Mouse (Mus musculus): ENCODE measurements around the gene Erf. TPM values are rescaled to one million over a fixed set of nuclear protein-coding genes. Genes with fewer than 3 reads are reported as not detected.

Gene Erf
- 5.6 and 8.0 TPM in 2 replicates for polyA plus RNA-seq (2015; fragmentation: Nextera tagmentation; extraction: Ambion mirVana)

DNA sequence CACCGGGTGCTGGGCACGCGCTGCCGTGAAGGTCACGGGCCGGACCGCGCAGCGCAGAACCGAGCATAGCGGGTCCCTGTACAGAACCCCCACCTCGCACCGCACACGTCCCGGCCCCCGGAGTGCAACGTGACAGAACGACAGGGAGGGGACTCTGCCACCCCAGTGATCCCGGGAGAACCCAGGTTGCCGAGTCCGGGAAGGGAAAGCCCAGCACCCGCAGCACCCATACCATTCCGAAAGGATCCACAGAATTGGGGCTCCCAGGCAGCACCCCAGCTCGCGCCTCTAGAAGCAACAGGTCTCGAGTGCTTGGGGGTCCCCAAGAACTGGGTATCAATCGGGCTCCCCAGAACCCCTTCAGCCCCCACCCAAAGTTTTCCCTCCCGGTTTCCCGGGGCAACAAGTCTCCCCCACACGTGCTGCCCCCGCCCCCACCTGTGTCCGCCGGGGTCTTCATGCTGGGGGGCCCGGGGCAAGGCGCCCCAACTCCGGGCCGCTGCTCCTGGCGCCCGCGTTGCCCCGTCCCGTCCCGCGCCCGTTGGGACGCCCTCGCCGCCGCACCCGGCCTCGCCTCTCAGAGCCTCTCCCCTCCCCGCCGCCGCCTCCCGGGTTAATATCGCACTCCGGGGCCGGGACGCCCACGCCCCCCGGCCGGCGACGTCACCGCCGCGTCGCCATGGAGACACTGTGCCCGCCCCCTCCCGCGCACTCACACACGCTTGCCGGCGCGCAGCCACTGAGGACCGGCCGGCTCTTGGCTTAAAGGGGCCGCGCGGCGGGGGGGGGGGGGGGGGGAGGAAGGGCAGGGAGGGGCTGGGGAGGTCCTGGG, at the start of gene Erf:
TSS of gene Erf (minus strand) at position 621 of the 832 bp plus-strand sequence.

DNA sequence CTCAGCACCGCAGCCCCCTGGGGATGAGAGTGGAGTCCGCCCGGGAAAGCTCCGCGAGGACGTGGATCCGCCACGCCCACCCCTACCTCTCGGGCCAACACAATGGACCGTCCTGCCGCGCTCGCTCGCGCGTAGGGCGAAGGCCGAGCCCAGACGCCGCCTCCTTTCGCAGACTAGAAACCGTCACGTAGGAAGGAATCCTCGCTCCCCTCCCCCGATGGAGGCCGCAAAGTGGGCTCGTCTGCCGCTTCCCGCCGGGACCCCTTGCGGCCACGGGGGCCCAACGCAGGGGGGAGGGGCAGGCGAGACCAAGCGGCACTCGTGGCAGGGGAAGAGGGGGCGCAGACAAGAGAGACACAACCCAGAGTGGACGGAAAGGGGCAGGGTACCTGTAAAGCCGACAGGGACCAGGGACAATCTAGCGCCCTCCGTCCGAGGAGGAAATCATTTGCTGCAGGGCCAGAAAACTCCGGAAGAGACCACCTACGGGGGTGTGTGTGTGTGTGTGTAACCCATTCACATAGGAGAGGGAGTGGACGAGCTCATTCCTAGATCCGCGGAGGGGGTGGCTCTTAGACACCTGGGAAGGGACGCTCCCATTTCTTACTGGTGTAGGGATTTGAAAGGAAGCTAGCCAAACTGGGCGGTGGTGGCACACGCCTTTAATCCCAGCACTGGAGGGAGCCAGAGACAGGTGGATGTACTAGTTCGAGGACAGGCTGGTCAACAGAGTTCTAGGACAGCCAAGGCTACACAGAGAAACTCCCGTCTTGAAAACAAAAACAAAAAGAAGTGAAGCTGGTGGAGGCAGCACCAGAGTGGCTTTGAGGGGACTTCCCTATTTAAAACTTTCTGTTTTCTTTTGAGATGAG, 47.1 kb upstream of the Erf start, which contains the start of gene Pafah1b3:
TSS of gene Pafah1b3 (minus strand) at position 533 of the 872 bp plus-strand sequence.

DNA sequence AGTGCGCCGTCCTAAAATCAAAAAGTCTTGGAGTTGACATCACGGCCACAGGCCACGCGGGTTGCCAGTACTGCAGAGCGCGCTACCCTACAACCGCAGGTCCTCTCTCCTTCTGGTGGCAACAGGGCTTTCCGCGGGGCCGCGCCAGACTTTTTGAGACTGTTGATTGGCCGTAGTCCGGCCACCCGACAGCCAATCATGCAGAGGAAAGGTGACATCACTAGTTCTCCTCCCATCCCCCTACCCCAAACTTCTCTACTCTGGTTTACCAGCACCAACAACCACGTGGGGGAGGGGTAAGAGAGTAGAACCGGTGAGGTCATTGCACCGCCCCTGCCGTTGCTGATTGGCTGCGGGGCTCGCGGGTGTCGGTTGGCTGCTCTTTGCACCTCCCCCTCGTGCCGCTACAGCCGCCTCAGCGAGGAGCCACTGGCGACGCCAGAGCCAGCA, 16.8 kb upstream of the Erf start, which contains the start of gene Cic:
TSS of gene Cic (plus strand) at position 404 of the 450 bp plus-strand sequence.

DNA sequence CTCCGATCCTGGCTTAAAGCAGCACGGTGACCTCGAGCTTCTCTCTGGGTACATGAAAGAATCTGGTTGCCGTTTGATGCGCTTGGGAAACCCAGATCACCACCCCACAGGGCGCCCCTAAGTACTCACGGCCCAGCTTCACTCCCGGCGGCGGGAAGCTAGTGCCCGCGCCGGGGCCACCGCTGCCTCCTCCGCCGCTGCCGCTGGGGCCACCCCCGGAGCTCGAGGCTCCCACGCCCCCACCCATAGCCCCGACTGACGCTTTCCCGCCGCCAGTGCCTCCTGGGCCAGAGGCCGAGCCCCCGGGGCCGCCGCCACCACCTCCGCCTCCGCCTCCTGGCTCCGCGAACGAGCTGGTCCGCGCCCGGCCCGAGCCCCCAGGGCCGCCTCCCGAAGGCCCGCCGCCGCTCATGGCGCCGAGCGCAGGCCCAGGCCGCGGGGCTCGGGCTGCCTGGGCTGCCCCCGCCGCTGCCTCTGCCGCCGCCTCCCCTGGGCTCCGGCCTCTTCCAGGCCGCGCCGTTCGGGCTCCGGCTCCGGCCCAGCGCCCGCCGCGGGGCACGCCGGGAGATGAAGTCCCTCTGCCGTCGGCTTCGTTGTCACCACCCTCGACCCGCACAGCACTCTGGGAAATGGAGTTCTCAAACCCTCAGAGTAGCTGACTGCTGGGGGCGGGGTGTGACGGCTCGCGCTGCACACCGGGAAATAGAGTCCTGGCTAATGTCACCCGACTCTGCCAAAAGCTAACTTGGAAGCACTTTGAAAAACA, 13.1 kb downstream of the Erf start, which contains the start of gene Gsk3a:
TSS of gene Gsk3a (minus strand) at position 603 of the 766 bp plus-strand sequence.

DNA sequence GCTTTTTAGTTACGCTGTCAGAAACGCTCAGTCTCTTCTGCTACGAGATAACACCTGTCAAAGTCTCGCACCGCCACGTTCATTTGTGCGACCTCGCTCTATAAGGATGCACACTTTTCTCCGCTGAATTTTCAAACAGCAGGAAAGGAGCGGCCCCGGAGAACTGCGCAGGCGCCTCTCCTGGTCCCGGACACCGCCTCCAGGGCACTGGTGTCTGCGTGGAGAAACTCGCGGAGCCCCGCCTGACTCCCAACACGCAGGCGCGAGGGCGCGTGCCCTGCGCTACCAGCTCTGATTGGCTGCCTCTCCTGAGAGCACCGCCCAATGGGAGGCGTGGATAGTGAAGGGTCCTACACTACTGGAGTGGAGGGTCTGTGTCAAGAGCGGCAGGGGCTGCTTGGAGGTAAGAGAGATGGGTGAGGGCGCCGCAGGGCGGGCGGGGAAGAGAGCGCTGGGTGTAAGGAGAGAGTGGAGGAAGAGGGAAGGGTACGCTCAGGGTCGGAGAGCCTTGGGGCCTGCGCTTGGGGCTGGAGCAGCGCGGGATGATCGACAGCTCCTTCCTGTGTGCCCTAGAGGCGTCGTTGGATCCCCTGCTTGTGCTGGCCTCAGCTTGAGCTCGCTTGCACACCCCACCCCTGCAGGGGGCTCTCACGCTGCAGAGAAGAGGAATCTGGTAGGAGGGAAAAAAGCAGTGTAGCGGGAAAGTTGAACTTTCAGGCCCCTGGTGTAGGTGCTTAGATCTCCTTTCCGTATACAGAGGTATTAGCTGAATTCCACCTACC, 29.3 kb downstream of the Erf start, which contains the start of gene Zfp526:
TSS of gene Zfp526 (plus strand) at position 324 of the 782 bp plus-strand sequence.

DNA sequence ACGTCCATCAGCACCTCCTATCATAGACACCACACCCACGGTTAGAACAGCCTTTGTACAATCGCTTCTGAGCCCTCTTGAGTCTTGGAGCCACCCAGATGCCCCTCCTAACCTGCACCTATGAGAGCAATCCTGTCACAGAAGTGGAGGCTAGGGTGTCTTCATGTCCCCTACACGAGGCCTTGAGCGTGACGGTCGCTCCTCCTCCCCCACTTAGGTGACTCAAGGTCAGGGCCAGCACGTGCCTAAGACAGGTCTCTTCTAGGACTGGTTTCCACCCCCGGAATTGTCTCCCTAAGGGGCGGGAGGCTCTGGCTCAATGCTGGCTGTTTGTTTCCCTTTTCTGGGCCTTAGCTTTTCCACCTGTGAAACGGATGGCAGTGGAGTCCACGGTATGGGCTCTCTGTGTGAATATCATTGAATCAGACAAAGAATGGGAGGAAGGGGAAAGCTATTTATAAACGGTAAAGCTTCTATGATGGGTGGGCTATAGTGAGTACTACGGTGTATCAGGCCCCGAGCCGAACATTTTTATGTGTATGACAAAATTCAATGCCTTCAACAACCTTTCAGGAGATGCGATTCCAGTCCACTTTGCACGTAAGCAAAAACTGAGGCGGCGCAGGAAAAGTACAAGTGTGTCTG, 30.0 kb downstream of the Erf start, which contains the start of gene Dedd2:
TSS of gene Dedd2 (minus strand) at position 159 of the 645 bp plus-strand sequence.

Small RNA genes lying within 50 kb of the gene (microRNA-seq; reads per million reads assigned to microRNA genes)
- gene Mir7048, result 0.20 to 0.42 reads per million in 2 experiments

Other genes starting within 250 kb of the Erf start
- gene Atp1a3, start 244.8 kb downstream of the Erf start, polyA plus RNA-seq (2015; fragmentation: Nextera tagmentation; extraction: Ambion mirVana), result 0.13 and 0.19 TPM in 2 replicates
- 1.5 and 2.2 TPM in 2 replicates for gene Grik5, start 178.4 kb downstream of the Erf start, polyA plus RNA-seq (2015; fragmentation: Nextera tagmentation; extraction: Ambion mirVana)
- gene Zfp574, start 178.2 kb downstream of the Erf start, polyA plus RNA-seq (2015; fragmentation: Nextera tagmentation; extraction: Ambion mirVana), result 9.0 and 9.4 TPM in 2 replicates
- gene Pou2f2, start 71.0 kb downstream of the Erf start, polyA plus RNA-seq (2015; fragmentation: Nextera tagmentation; extraction: Ambion mirVana), result 0.42 and 0.46 TPM in 2 replicates
- gene Dedd2, start 30.1 kb downstream of the Erf start, polyA plus RNA-seq (2015; fragmentation: Nextera tagmentation; extraction: Ambion mirVana), result 6.5 and 7.9 TPM in 2 replicates
- gene Zfp526, start 29.3 kb downstream of the Erf start, polyA plus RNA-seq (2015; fragmentation: Nextera tagmentation; extraction: Ambion mirVana), result 1.4 and 1.8 TPM in 2 replicates
- 6.6 and 8.2 TPM in 2 replicates for gene Gsk3a, start 12.9 kb downstream of the Erf start, polyA plus RNA-seq (2015; fragmentation: Nextera tagmentation; extraction: Ambion mirVana)
- 14.1 and 16.4 TPM in 2 replicates for gene Cic, start 16.9 kb upstream of the Erf start, polyA plus RNA-seq (2015; fragmentation: Nextera tagmentation; extraction: Ambion mirVana)
- 36.2 and 42.4 TPM in 2 replicates for gene Pafah1b3, start 47.2 kb upstream of the Erf start, polyA plus RNA-seq (2015; fragmentation: Nextera tagmentation; extraction: Ambion mirVana)
- 0.10 TPM in 1 of 2 replicates, not detected in the other for gene Prr19, start 50.6 kb upstream of the Erf start, polyA plus RNA-seq (2015; fragmentation: Nextera tagmentation; extraction: Ambion mirVana)
- not detected in 2 replicates for gene Tmem145, start 55.3 kb upstream of the Erf start, polyA plus RNA-seq (2015; fragmentation: Nextera tagmentation; extraction: Ambion mirVana)
- 5.9 and 6.2 TPM in 2 replicates for gene Megf8, start 66.4 kb upstream of the Erf start, polyA plus RNA-seq (2015; fragmentation: Nextera tagmentation; extraction: Ambion mirVana)
- 21.2 TPM in 1 of 2 replicates, not detected in the other for gene Cnfn, start 119.0 kb upstream of the Erf start, polyA plus RNA-seq (2015; fragmentation: Nextera tagmentation; extraction: Ambion mirVana)
- gene Lipe, start 147.9 kb upstream of the Erf start, polyA plus RNA-seq (2015; fragmentation: Nextera tagmentation; extraction: Ambion mirVana), result 20.7 and 82.3 TPM in 2 replicates
- not detected in 2 replicates for gene Cxcl17, start 162.1 kb upstream of the Erf start, polyA plus RNA-seq (2015; fragmentation: Nextera tagmentation; extraction: Ambion mirVana)
- gene Ceacam1, start 226.8 kb upstream of the Erf start, polyA plus RNA-seq (2015; fragmentation: Nextera tagmentation; extraction: Ambion mirVana), result 4.0 and 4.1 TPM in 2 replicates

Data from skeletal muscle tissue, postnatal 0 days (tissue).